Mouse (Mus musculus) neural tube, embryonic 12.5 days (tissue): ENCODE measurements around the gene Nup85. TPM values are rescaled to one million over a fixed set of nuclear protein-coding genes. Genes with fewer than 3 reads are reported as not detected.

Experiments
- ATAC-seq: fragments of 200-750 bp; cut with Nextera tagmentation; 2 replicates; pipeline ENCODE4 v1.8.0; 2017; ENCODE audit warnings: low read depth, mild to moderate bottlenecking, moderate TSS enrichment, moderate library complexity; ENCODE audit not compliant: low FRiP score
- H3K27ac ChIP-seq: fragments of 300-500 bp; sonication (generic); 2 replicates; pipeline ENCODE4 v1.5.1; 2016
- H3K27me3 ChIP-seq: fragments of 300-500 bp; sonication (generic); replicated peaks from 2 replicates; pipeline ENCODE4 v1.6.1; 2016; ENCODE audit warnings: mild to moderate bottlenecking
- H3K36me3 ChIP-seq: fragments of 300-500 bp; sonication (generic); 2 replicates; pipeline ENCODE4 v1.6.1; 2016; ENCODE audit warnings: mild to moderate bottlenecking
- H3K4me1 ChIP-seq: fragments of 300-500 bp; sonication (generic); 2 replicates; pipeline ENCODE4 v1.6.1; 2016
- H3K4me2 ChIP-seq: fragments of 300-500 bp; sonication (generic); replicated peaks from 2 replicates; pipeline ENCODE4 v1.6.1; 2016; ENCODE audit warnings: mild to moderate bottlenecking
- H3K4me3 ChIP-seq: fragments of 300-500 bp; sonication (generic); 2 replicates; pipeline ENCODE4 v1.5.1; 2016
- H3K9ac ChIP-seq: fragments of 300-500 bp; sonication (generic); 2 replicates; pipeline ENCODE4 v1.6.1; 2016; ENCODE audit warnings: mild to moderate bottlenecking
- H3K9me3 ChIP-seq: fragments of 300-500 bp; sonication (generic); 2 replicates; pipeline ENCODE4 v1.6.1; 2016; ENCODE audit warnings: mild to moderate bottlenecking
- WGBS: fragments of 180-500 bp; shearing (Covaris S2); methylation state at CpG from one replicate; pipeline ENCODE4 v1.1.7; 2016; 5-methylcytosine and 5-hydroxymethylcytosine counted together
- polyA plus RNA-seq: library from polyadenylated mRNA; unstranded; fragments of >200 nt; fragmentation: Nextera tagmentation; extraction: Ambion mirVana; gene quantifications from 2 replicates; pipeline ENCODE4 v1.2.1, GENCODE M21; 2016

Gene Nup85
- polyA plus RNA-seq, 1 experiment from 2014 or later: 143 TPM

- 93% methylated on average over 7 of the region's 7 CpGs for WGBS
- H3K4me2 ChIP-seq: no peak overlapping the region
- ATAC-seq: no peak
- no peaks in the 10 kb centered on the region for H3K4me1 ChIP-seq
- no peak overlapping the region for H3K27ac ChIP-seq
- peaks cover 93% of the 10 kb centered on the region for H3K36me3 ChIP-seq
- no peak overlapping the region for H3K4me3 ChIP-seq
- no peaks in the 10 kb centered on the region for H3K9me3 ChIP-seq
- no peaks in the 10 kb centered on the region for H3K27me3 ChIP-seq
- H3K9ac ChIP-seq: no peak overlapping the region
Measured at GRCm38 (mm10) chr11:115585573-115586100, 21.4 kb downstream of the Nup85 start.

DNA sequence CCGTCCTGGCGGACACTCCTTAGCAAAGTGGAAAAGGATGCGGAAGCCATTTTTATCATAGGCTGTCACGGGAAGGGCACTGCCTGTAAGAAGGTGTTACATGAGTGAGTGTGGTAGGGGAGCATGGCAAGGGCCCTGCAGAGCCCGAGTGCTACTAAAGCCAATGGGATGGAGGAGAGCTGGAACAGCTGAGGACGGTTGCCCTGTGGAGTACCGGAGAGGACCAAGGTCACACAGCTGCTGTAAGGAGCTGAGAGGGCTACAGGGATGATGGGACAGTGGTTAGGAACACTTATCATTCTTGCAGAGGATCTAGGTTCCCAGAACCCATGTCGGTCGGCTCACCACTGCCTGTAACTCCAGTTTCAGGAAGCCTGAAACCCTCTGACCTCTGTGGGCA, 22.2 kb downstream of the Nup85 start:
- peaks cover 93% of the 10 kb centered on the region for H3K36me3 ChIP-seq
- H3K9me3 ChIP-seq: no peaks in the 10 kb centered on the region
- H3K4me1 ChIP-seq: no peaks in the 10 kb centered on the region
- H3K4me2 ChIP-seq: no peak overlapping the region
- no peaks in the 10 kb centered on the region for H3K27me3 ChIP-seq
- no peak overlapping the region for H3K4me3 ChIP-seq
- WGBS: 93% methylated on average over 9 of the region's 9 CpGs
- H3K9ac ChIP-seq: no peak overlapping the region
- H3K27ac ChIP-seq: no peak overlapping the region
- no peak for ATAC-seq

DNA sequence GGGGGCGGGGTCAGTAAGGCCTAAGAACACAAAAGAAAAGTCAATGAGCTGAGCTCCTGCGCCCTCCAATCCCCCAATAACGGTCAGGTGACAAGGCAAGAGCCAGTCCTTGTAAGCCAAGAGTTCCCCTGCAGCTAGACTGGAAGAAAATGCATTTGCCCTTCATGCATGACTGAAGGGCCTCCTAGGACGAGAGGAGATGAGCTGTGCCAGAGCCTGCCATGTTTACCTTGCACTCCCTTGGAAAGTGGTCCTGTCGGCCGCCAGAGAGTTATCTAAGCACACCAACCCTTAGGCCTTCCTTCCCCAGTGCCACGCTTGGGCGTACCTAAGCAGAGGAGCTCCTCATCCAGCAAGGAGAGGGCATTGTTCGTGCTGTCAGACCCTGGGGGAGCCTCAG, 23.8 kb downstream of the Nup85 start:
- Histone ChIP-seq H3K27me3 (no peaks in the 10 kb centered on the region), H3K27ac (no peak overlapping the region), H3K4me3 (no peak overlapping the region), H3K9me3 (no peaks in the 10 kb centered on the region), H3K4me1 (no peaks in the 10 kb centered on the region), H3K36me3 (peaks cover 93% of the 10 kb centered on the region), H3K9ac (no peak overlapping the region), H3K4me2 (no peak overlapping the region)
- WGBS: 86% methylated on average over 9 of the region's 9 CpGs
- ATAC-seq: no peak

GRCm38 (mm10) chr11:115590526-115591075, 26.4 kb downstream of the Nup85 start:
- Histone ChIP-seq H3K9ac (no peak overlapping the region), H3K9me3 (no peaks in the 10 kb centered on the region), H3K36me3 (peaks cover 90% of the 10 kb centered on the region), H3K4me3 (no peak overlapping the region), H3K4me1 (no peaks in the 10 kb centered on the region), H3K27ac (no peak overlapping the region), H3K4me2 (no peak overlapping the region), H3K27me3 (no peaks in the 10 kb centered on the region)
- no peak for ATAC-seq
- WGBS: 92% methylated on average over 2 of the region's 2 CpGs

DNA sequence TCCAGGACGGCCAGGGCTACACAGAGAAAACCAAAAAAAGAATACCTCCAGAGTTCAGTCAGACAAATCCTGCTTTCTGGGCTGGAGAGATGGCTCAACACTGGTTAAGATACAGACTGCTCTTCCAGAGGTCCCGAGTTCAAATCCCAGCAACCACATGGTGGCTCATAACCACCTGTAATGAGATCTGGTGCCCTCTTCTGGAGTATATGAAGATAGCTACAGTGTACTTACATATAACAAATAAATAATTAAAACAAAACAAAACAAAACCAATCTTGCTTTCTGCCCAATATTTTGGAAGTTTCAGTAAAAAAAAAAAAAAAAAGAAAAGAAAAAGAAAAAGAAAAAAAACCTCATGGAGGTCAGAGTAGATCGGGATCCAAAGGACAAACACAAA, 31.0 kb downstream of the Nup85 start:
- Histone ChIP-seq H3K9ac (no peak overlapping the region), H3K27ac (no peak overlapping the region), H3K36me3 (peaks cover 71% of the 10 kb centered on the region), H3K27me3 (no peaks in the 10 kb centered on the region), H3K4me2 (no peak overlapping the region), H3K9me3 (no peaks in the 10 kb centered on the region), H3K4me1 (no peaks in the 10 kb centered on the region), H3K4me3 (no peak overlapping the region)
- WGBS: 98% methylated on average over 3 of the region's 3 CpGs
- ATAC-seq: no peak

- Histone ChIP-seq H3K4me1 (peaks cover 13% of the 10 kb centered on the region), H3K4me3 (no peak overlapping the region), H3K27me3 (no peaks in the 10 kb centered on the region), H3K4me2 (no peak overlapping the region), H3K36me3 (peaks cover 43% of the 10 kb centered on the region), H3K9ac (no peak overlapping the region), H3K9me3 (no peaks in the 10 kb centered on the region), H3K27ac (no peak overlapping the region)
- WGBS: 87% methylated on average over 4 of the region's 4 CpGs
- no peak for ATAC-seq
Measured at GRCm38 (mm10) chr11:115598309-115598708, 34.1 kb downstream of the Nup85 start.

GRCm38 (mm10) chr11:115599722-115600121, 35.5 kb downstream of the Nup85 start:
- peaks cover 18% of the 10 kb centered on the region for H3K4me1 ChIP-seq
- no peak overlapping the region for H3K27ac ChIP-seq
- no peak overlapping the region for H3K9ac ChIP-seq
- H3K36me3 ChIP-seq: peaks cover 29% of the 10 kb centered on the region
- no peaks in the 10 kb centered on the region for H3K9me3 ChIP-seq
- WGBS: 96% methylated on average over 7 of the region's 7 CpGs
- no peak overlapping the region for H3K4me2 ChIP-seq
- H3K27me3 ChIP-seq: no peaks in the 10 kb centered on the region
- no peak for ATAC-seq
- no peak overlapping the region for H3K4me3 ChIP-seq

- Histone ChIP-seq H3K4me1 (peaks cover 25% of the 10 kb centered on the region), H3K36me3 (peaks cover 23% of the 10 kb centered on the region)
- 93% methylated on average over 15 of the region's 15 CpGs for WGBS
Measured at GRCm38 (mm10) chr11:115600743-115601142, 36.5 kb downstream of the Nup85 start.

DNA sequence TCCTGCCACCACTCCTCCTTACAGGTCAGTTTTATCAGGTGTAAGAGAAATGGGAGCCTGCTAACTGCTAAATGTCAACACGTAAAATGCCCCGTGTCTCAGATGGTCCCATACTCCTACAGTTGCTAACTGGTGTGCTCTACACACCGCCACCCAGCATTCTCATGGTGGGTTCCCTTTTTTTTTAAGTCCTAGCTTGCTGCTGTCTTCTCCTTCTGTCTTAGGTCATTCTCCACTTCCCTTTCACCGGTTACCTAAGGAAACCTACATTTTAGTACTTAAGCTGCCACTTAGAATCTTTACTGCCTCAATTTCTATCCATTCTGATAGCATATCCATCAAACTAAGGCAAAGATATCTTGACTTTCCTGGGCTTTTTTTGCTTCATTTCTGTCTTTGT, 36.9 kb downstream of the Nup85 start:
- WGBS: 94% methylated on average over 4 of the region's 4 CpGs
- Histone ChIP-seq H3K9ac (no peak overlapping the region), H3K36me3 (peaks cover 23% of the 10 kb centered on the region), H3K4me3 (no peak overlapping the region), H3K4me1 (peaks cover 25% of the 10 kb centered on the region), H3K27me3 (no peaks in the 10 kb centered on the region), H3K9me3 (no peaks in the 10 kb centered on the region), H3K27ac (no peak overlapping the region), H3K4me2 (no peak overlapping the region)
- no peak for ATAC-seq

More at GRCm38 (mm10) chr11:115600743-115601142, 36.5 kb downstream of the Nup85 start:
- ATAC-seq: no peak
- Histone ChIP-seq H3K9me3 (no peaks in the 10 kb centered on the region), H3K27ac (no peak overlapping the region), H3K4me2 (no peak overlapping the region), H3K27me3 (no peaks in the 10 kb centered on the region), H3K4me3 (no peak overlapping the region; the same call in 1 of the 2 replicates), H3K9ac (no peak overlapping the region)

DNA sequence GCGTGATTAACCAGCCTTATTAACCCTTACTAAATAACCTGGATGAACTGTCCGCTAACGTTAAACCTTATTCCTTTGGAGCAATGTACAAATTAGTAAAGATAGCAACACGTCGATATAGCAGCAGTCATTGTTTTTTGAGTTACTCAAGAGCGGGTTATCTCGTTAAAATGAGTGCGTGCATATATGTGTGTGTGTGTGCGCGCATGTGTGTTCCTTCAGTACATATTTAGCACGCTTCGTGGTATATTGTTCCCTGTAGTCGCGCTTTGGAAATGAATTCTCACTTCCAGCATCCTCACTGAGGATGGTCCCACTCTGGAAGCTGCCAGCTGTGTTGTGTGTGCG, 38.9 kb downstream of the Nup85 start:
- H3K4me2 ChIP-seq: peak overlapping the region; percentile 95
- peaks cover 26% of the 10 kb centered on the region for H3K36me3 ChIP-seq
- peak overlapping the region; percentile 54; the same call in 1 of the 2 replicates for H3K27ac ChIP-seq
- H3K27me3 ChIP-seq: no peaks in the 10 kb centered on the region
- WGBS: 6% methylated on average over 15 of the region's 15 CpGs
- ATAC-seq: no peak; the same call in 1 of the 2 replicates
- H3K9me3 ChIP-seq: no peaks in the 10 kb centered on the region
- H3K4me3 ChIP-seq: peak overlapping the region; percentile 91
- H3K4me1 ChIP-seq: peaks cover 25% of the 10 kb centered on the region
- peak overlapping the region; percentile 95 for H3K9ac ChIP-seq

GRCm38 (mm10) chr11:115603476-115604303, 39.5 kb downstream of the Nup85 start, which contains the start of the genes Mrps7 and Gga3:
TSS of gene Mrps7 (plus strand) at chr11:115603925.
TSS of gene Gga3 (minus strand) at chr11:115604051.
- Histone ChIP-seq H3K4me2 (peak within 1 kb of the TSS; percentile 95), H3K36me3 (peaks cover 32% of the 10 kb centered on the region), H3K27ac (peak within 1 kb of the TSS; percentile 74), H3K9me3 (no peaks in the 10 kb centered on the region), H3K9ac (peak within 1 kb of the TSS; percentile 95), H3K4me1 (peaks cover 25% of the 10 kb centered on the region), H3K4me3 (peak within 1 kb of the TSS; percentile 91), H3K27me3 (no peaks in the 10 kb centered on the region)
- ATAC-seq: peak; percentile 96
- under 1% methylated on average over 92 of the region's 93 CpGs for WGBS

GRCm38 (mm10) chr11:115604304-115604696, 40.1 kb downstream of the Nup85 start:
- H3K36me3 ChIP-seq: peaks cover 38% of the 10 kb centered on the region
- peak overlapping the region; percentile 95 for H3K4me2 ChIP-seq
- peaks cover 25% of the 10 kb centered on the region for H3K4me1 ChIP-seq
- H3K27me3 ChIP-seq: no peaks in the 10 kb centered on the region
- H3K9me3 ChIP-seq: no peaks in the 10 kb centered on the region
- 0% methylated on average over 26 of the region's 26 CpGs for WGBS
- peak overlapping the region; percentile 95 for H3K9ac ChIP-seq
- H3K27ac ChIP-seq: peak overlapping the region; percentile 74; the same call in 1 of the 2 replicates
- peak overlapping the region; percentile 91 for H3K4me3 ChIP-seq
- peak; percentile 51 for ATAC-seq
